Mouse (Mus musculus): ENCODE results near the gene Btla. TPM values are rescaled to one million over a fixed set of nuclear protein-coding genes. Genes with fewer than 3 reads are reported as not detected.

The Btla gene
- total RNA-seq, 2 experiments from 2014 or later = 0.20 to 0.63 TPM

GRCm38 (mm10) chr16:45255183-45255861 lies 31.2 kb downstream of the Btla start:
- intact Hi-C loops (cut with DNase I) = no loop called here
- DNase-seq (ENCODE audit: low spot score in 2 of 2) = no peak

GRCm38 (mm10) chr16:45256895-45257294 lies 32.8 kb downstream of the Btla start:
- no peak for DNase-seq (ENCODE audit: low spot score in 2 of 2)
- intact Hi-C loops (cut with DNase I) = no loop called here

GRCm38 (mm10) chr16:45257567-45257966 lies 33.5 kb downstream of the Btla start:
- intact Hi-C loops (cut with DNase I) = no loop called here
- no peak for DNase-seq (ENCODE audit: low spot score in 2 of 2)

DNA sequence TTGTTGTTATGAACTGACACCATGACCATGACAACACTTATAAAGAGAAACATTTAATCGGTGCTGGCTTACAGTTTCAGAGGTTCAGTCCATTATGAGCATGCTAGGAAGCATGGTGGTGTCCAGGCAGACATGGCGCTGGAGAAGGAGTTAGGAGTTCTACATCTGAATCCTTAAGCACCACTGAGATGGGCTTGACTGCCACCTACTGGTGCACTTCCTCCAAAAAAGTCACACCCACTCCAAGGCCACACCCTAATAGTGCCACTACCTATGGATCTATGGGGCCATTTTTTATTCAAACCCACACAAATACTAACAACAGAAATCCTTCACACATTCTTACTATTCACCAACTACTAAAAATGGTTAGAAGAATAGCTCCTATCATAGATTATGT lies 35.5 kb downstream of the Btla start:
- intact Hi-C loops (cut with DNase I) = no loop called here
- DNase-seq (ENCODE audit: low spot score in 2 of 2) = no peak

DNA sequence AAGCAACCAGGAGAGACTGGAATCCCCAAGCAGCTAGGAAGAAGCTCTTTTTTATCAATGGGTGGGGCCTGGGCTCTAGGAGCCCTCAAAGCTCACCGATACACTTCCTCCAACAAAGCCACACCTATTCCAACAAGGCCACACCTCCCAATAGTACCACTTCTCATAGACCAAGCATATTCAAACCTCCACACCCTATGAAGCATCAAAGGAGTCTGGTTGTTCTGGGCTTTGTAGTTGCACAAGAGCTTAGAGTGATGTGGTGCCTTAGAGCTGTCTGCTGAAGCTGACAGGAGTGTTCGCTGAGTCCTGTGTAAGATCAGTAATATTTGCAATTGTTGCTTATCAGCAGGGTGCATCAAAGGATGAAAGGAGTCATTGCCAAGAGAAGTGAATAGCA lies 37.2 kb downstream of the Btla start:
- intact Hi-C loops (cut with DNase I) = no loop called here

GRCm38 (mm10) chr16:45262051-45262450 lies 37.9 kb downstream of the Btla start:
- intact Hi-C loops (cut with DNase I) = no loop called here
- no peak for DNase-seq (ENCODE audit: low spot score in 2 of 2)

More for the DNA sequence above, 37.2 kb downstream of the Btla start:
- no peak for DNase-seq (ENCODE audit: low spot score in 2 of 2)

DNA sequence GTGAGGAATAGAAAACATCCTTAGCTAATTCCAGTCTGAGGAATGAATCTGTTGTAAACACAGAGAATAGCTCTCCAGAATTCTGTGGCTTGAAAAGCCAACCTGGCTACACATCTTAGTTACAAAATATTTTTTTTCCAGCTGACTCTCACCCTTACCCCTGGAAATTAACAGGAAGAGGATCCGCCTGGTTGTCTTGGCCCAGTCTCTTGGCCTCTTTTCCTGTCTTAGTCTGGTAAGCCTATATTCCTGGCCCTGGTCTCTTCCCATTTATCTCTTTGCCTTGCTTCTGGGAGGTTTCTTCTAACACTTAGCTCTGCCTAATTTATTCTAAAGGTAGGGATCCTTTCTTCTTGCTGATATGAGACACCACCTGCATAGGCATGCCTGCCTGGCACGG lies 45.8 kb downstream of the Btla start:
- intact Hi-C loops (cut with DNase I) = no loop called here
- no peak for DNase-seq (ENCODE audit: low spot score in 2 of 2)

- no peak for DNase-seq (ENCODE audit: low spot score in 2 of 2)
- intact Hi-C loops (cut with DNase I) = no loop called here
These were observed 59.0 kb downstream of the Btla start for GRCm38 (mm10) chr16:45283093-45283492.

DNA sequence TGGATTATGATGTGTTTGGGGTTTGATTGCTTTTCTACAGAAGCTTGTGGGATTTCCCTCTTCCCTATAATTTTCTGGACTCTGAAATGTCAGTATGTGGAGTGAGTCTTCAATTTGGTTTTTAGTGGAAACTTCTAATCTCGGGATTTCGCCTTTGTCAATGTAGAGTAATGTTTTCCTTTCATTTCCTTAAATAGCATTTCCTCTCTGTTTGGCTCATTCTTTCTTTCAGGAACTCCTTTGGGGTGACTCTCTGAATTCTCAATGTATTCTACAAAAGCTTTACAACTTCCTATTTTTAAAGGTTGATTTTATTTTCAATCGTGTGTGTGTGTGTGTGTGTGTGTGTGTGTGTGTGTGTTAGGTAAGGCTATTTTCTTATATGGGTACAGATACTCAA lies 73.7 kb downstream of the Btla start:
- DNase-seq (ENCODE audit: low spot score in 2 of 2) = no peak

More for the DNA sequence above, 73.7 kb downstream of the Btla start:
- intact Hi-C loops (cut with DNase I) = no loop called here

Other genes starting within 250 kb of the Btla start
- gene Ccdc80, start 130.9 kb upstream of the Btla start, total RNA-seq (2021) = 1 to 10 TPM; 7.4 to 7.9 TPM
- gene Slc35a5, start 65.6 kb upstream of the Btla start, total RNA-seq (2021) = 10 to 100 TPM; 46.7 to 49.8 TPM
- 10 to 100 TPM; 40.0 to 43.6 TPM for gene Atg3, start 65.5 kb upstream of the Btla start, total RNA-seq (2021)
- gene Cd200, start 184.7 kb downstream of the Btla start, total RNA-seq (2021) = 100 to 1,000 TPM; 113 to 116 TPM